ENCODE assay signal across 35 mouse cellular contexts in the genomic region with DNA sequence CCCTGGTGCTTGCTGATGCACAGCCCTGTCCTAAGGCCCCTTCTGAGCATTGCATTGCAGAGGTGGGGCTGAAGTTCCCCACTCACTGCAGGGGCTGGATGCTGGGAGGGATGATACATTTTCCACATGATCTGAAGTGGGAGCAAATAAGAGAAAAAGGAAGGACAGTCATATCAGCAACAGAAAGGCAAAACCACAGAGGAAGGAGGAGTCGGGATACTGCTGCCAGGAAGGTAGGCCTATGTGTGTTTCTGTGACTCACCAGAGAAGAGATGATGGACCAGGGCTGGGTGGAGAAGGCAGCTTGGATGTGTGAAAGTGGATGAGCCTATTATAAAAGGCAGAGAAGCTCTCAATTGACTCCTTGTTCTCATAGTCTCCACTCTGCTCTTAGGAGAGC. TPM values are rescaled to one million over a fixed set of nuclear protein-coding genes. Genes with fewer than 3 reads are reported as not detected.
DNase-seq lines count a peak whose midpoint lies in the region; ATAC-seq and TF ChIP-seq lines count a peak whose summit lies in the region.
"Had no signal": no experiment of that assay in that cellular context is flagged by ENCODE, and none has a peak within 500 bp of the region (broad histone marks: within the 10 kb centered on the region; RNA-seq: fewer than 3 reads in every experiment).

No protein-coding gene starts in this region.

- WGBS in stomach, embryonic 16.5 days, result 50% methylated on average over 1 of the region's 1 CpGs
- WGBS in stomach, postnatal 0 days, result 72% methylated on average over 1 of the region's 1 CpGs
- WGBS in forebrain, postnatal 0 days, result 89% methylated on average over 1 of the region's 1 CpGs

- TF ChIP-seq EP300 in stomach, postnatal 0 days (optimal IDR thresholded peaks at IDR 0.05), result no peak

- no peaks in the 10 kb centered on the region for H3K4me1 ChIP-seq in stomach, embryonic 16.5 days (ENCODE audit: control insufficient read depth, insufficient read depth, low read length)
- no peaks in the 10 kb centered on the region for H3K4me1 ChIP-seq in stomach, postnatal 0 days (replicated peaks; ENCODE audit: control insufficient read depth, insufficient read depth)
- H3K4me1 ChIP-seq in forebrain, postnatal 0 days (ENCODE audit: insufficient read depth), result no peaks in the 10 kb centered on the region
- H3K4me1 ChIP-seq: heart, embryonic 13.5 days; hindbrain, embryonic 12.5 days; midbrain, embryonic 10.5 days; neural tube, embryonic 13.5 days had no signal

- peak; percentile 76 for DNase-seq in heart, adult 11 months
- DNase-seq in heart, adult 18-20 months, result no peak
- DNase-seq in stomach, postnatal 0 days (ENCODE audit: low spot score), result no peak
- peak; percentile 45 for DNase-seq in brain, adult 2 months (ENCODE audit: low read depth, low spot score)
- DNase-seq in forebrain, postnatal 0 days, result no peak
- DNase-seq in lung, postnatal 10 days, result no peak
- DNase-seq: adrenal gland, postnatal 25 days; cerebellum, adult 11 months; cerebellum, adult 9-11 months; heart, postnatal 14 days; kidney, adult 11 months; kidney, postnatal 4 days; liver; retina, postnatal 1 day; spleen, adult 18-20 months; thymus, postnatal 36 days had no signal

- no peak for TF ChIP-seq CTCF in stomach, postnatal 0 days (IDR thresholded peaks at IDR 0.05; ENCODE audit: low read depth)
- TF ChIP-seq CTCF in forebrain, postnatal 0 days (IDR thresholded peaks at IDR 0.05; ENCODE audit: low read depth), result no peak

- H3K9ac ChIP-seq in stomach, embryonic 16.5 days (ENCODE audit: low read length), result 0 out of 2 replicates have a peak overlapping the region, but pooled peaks have one; percentile 12
- H3K9ac ChIP-seq in stomach, postnatal 0 days (ENCODE audit: low read length), result no peak overlapping the region
- no peak overlapping the region for H3K9ac ChIP-seq in forebrain, postnatal 0 days
- H3K9ac ChIP-seq: embryonic facial prominence, embryonic 15.5 days; heart, embryonic 13.5 days; hindbrain, embryonic 12.5 days; kidney, embryonic 15.5 days; neural tube, embryonic 13.5 days had no signal

- no peak overlapping the region for H3K4me2 ChIP-seq in stomach, embryonic 16.5 days (ENCODE audit: low read depth, low read length)
- no peak overlapping the region for H3K4me2 ChIP-seq in stomach, postnatal 0 days (replicated peaks; ENCODE audit: low read depth)
- no peak overlapping the region for H3K4me2 ChIP-seq in forebrain, postnatal 0 days (ENCODE audit: low read depth)
- H3K4me2 ChIP-seq: embryonic facial prominence, embryonic 15.5 days; heart, embryonic 13.5 days; hindbrain, embryonic 12.5 days; kidney, embryonic 15.5 days; neural tube, embryonic 13.5 days had no signal

- H3K36me3 ChIP-seq in stomach, embryonic 16.5 days (ENCODE audit: control insufficient read depth, insufficient read depth, low read length), result no peaks in the 10 kb centered on the region
- H3K36me3 ChIP-seq in stomach, postnatal 0 days (ENCODE audit: control insufficient read depth, insufficient read depth, low read length), result no peaks in the 10 kb centered on the region
- no peaks in the 10 kb centered on the region for H3K36me3 ChIP-seq in forebrain, postnatal 0 days (ENCODE audit: insufficient read depth)
- H3K36me3 ChIP-seq: embryonic facial prominence, embryonic 15.5 days; forebrain, embryonic 10.5 days; heart, embryonic 13.5 days; hindbrain, embryonic 12.5 days; kidney, embryonic 15.5 days; limb, embryonic 10.5 days; midbrain, embryonic 10.5 days; neural tube, embryonic 13.5 days had no signal

- no peaks in the 10 kb centered on the region for H3K27me3 ChIP-seq in stomach, embryonic 16.5 days (ENCODE audit: control insufficient read depth, insufficient read depth, low read length)
- H3K27me3 ChIP-seq in stomach, postnatal 0 days (ENCODE audit: control insufficient read depth, insufficient read depth, low read length), result no peaks in the 10 kb centered on the region
- no peaks in the 10 kb centered on the region for H3K27me3 ChIP-seq in forebrain, postnatal 0 days (ENCODE audit: insufficient read depth, low read length)
- H3K27me3 ChIP-seq: embryonic facial prominence, embryonic 15.5 days; heart, embryonic 13.5 days; hindbrain, embryonic 12.5 days; kidney, embryonic 15.5 days; neural tube, embryonic 13.5 days had no signal

- peak overlapping the region; percentile 60; the same call in 1 of the 2 replicates for H3K27ac ChIP-seq in stomach, embryonic 16.5 days (ENCODE audit: low read length)
- no peak overlapping the region for H3K27ac ChIP-seq in stomach, postnatal 0 days (replicated peaks)
- no peak overlapping the region for H3K27ac ChIP-seq in forebrain, postnatal 0 days (ENCODE audit: low read depth, low read length)
- H3K27ac ChIP-seq: embryonic facial prominence, embryonic 15.5 days; forebrain, embryonic 10.5 days; heart, embryonic 13.5 days; hindbrain, embryonic 12.5 days; kidney, embryonic 15.5 days; left cerebral cortex, adult 2 months; limb, embryonic 10.5 days; macrophage; midbrain, embryonic 10.5 days; neural tube, embryonic 13.5 days had no signal

- H3K9me3 ChIP-seq in stomach, embryonic 16.5 days (replicated peaks; ENCODE audit: control insufficient read depth, low read length), result no peaks in the 10 kb centered on the region
- no peaks in the 10 kb centered on the region for H3K9me3 ChIP-seq in stomach, postnatal 0 days (ENCODE audit: control insufficient read depth, low read length)
- H3K9me3 ChIP-seq in forebrain, postnatal 0 days (ENCODE audit: low read length), result no peaks in the 10 kb centered on the region
- H3K9me3 ChIP-seq: embryonic facial prominence, embryonic 15.5 days; hindbrain, embryonic 12.5 days; kidney, embryonic 15.5 days; limb, embryonic 10.5 days; neural tube, embryonic 13.5 days had no signal

- no peak overlapping the region for H3K4me3 ChIP-seq in stomach, embryonic 16.5 days (replicated peaks; ENCODE audit: low read length)
- H3K4me3 ChIP-seq in stomach, postnatal 0 days (ENCODE audit: low read depth, low read length), result no peak overlapping the region
- H3K4me3 ChIP-seq in forebrain, postnatal 0 days (ENCODE audit: low read depth, low read length), result no peak overlapping the region
- H3K4me3 ChIP-seq: embryonic facial prominence, embryonic 15.5 days; forebrain, embryonic 10.5 days; heart, embryonic 13.5 days; hindbrain, embryonic 12.5 days; kidney, embryonic 15.5 days; left cerebral cortex, adult 2 months; limb, embryonic 10.5 days; midbrain, embryonic 10.5 days; myocyte; neural tube, embryonic 13.5 days had no signal

- no peak for ATAC-seq in stomach, embryonic 16.5 days (ENCODE audit: insufficient read depth, low FRiP score)
- ATAC-seq in stomach, postnatal 0 days (ENCODE audit: low FRiP score, low TSS enrichment), result no peak
- no peak; the same call in 1 of the 2 replicates for ATAC-seq in forebrain, postnatal 0 days
- ATAC-seq: forebrain, embryonic 16.5 days; midbrain, embryonic 16.5 days had no signal

RNA-seq across cellular contexts. Expression of gene Txndc8, which starts 23.8 kb away (rescaled TPM):
- total RNA-seq in heart, adult 18-20 months (2021), result not detected
- polyA plus RNA-seq in stomach, embryonic 16.5 days (2015; fragmentation: Nextera tagmentation; extraction: Ambion mirVana), result not detected in 2 replicates
- polyA plus RNA-seq in stomach, postnatal 0 days (2015; fragmentation: Nextera tagmentation; extraction: Ambion mirVana), result not detected in 2 replicates
- not detected in 2 replicates for total RNA-seq in forebrain, postnatal 0 days (2014; rRNA removed)
- not detected in 2 replicates for polyA plus RNA-seq in forebrain, postnatal 0 days (2015; fragmentation: Nextera tagmentation; extraction: Ambion mirVana)
- total RNA-seq: adrenal gland, postnatal 25 days; common myeloid progenitor, adult 5-6 weeks; gastrocnemius, adult 8-10 months; heart, postnatal 14 days; left cerebral cortex, adult 2 months had no signal
- polyA plus RNA-seq: C2C12; embryonic facial prominence, embryonic 15.5 days; forebrain, embryonic 10.5 days; forebrain, embryonic 16.5 days; heart, embryonic 13.5 days; hindbrain, embryonic 12.5 days; kidney, embryonic 15.5 days; limb, embryonic 10.5 days; liver, embryonic 16.5 days; lung, embryonic 16.5 days; macrophage; midbrain, embryonic 10.5 days; midbrain, embryonic 16.5 days; myocyte; neural tube, embryonic 13.5 days had no signal

Comparison
In these comparisons a context has a peak if more than half of its experiments do, and no peak if none do; other contexts are left out.
1. DNase-seq: peak in heart, adult 11 months (single experiment) and brain, adult 2 months (single experiment); none in heart, adult 18-20 months (0 of 2), stomach, postnatal 0 days (single experiment), forebrain, postnatal 0 days (single experiment) and lung, postnatal 10 days (single experiment).